Mouse (Mus musculus) WW6 (cell line): ENCODE data around the gene Gm11114.

Experiments used
- DNase-seq: peaks from one replicate; pipeline ENCODE4 v3.0.0-alpha.2; 2013; ENCODE audit warnings: low read depth, low spot score

The Gm11114 gene

GRCm38 (mm10) chr9:85357154-85357860 lies 44.7 kb downstream of the Gm11114 start:
- DNase-seq: no peak
